8 mouse cellular contexts compared by ENCODE assay signal in genomic region chr10:40499314-40500252, GRCm38 (mm10).
DNase-seq lines count a peak whose midpoint lies in the region; ATAC-seq and TF ChIP-seq lines count a peak whose summit lies in the region.

No protein-coding gene starts in this region.

- intact Hi-C loops in left cerebral cortex, postnatal 36 days (cut with DNase I) = no loop called here

- peak; percentile 67 for DNase-seq in Muller cell, postnatal 12 days (ENCODE audit: inconsistent ontology term)
- DNase-seq in heart, embryonic 10.5 days (ENCODE audit: low spot score) = no peak
- peak; percentile 88 for DNase-seq in kidney, adult 2 months
- DNase-seq in left cerebral cortex, postnatal 36 days (ENCODE audit: low spot score in 2 of 2) = peak; percentile 63 to 71
- peak; percentile 51 for DNase-seq in right cerebral cortex, postnatal 4 days
- DNase-seq in urinary bladder, adult 2 months (ENCODE audit: low spot score) = no peak

- H3K4me3 ChIP-seq in cortical plate, adult 2 months (ENCODE audit: insufficient read depth, low read length) = no peak overlapping the region
- no peak overlapping the region for H3K4me3 ChIP-seq in heart, embryonic 10.5 days
- no peak overlapping the region for H3K4me3 ChIP-seq in kidney, adult 2 months (ENCODE audit: insufficient read depth, low read depth, low read length)

- no peaks in the 10 kb centered on the region for H3K9me3 ChIP-seq in heart, embryonic 10.5 days

- WGBS in heart, embryonic 10.5 days = 50% methylated on average over 18 of the region's 18 CpGs
- WGBS in kidney, adult 2 months = 39% methylated on average over 18 of the region's 18 CpGs

- H3K27ac ChIP-seq in cortical plate, adult 2 months (ENCODE audit: insufficient read depth, low read length) = peak overlapping the region; percentile 90
- H3K27ac ChIP-seq in heart, embryonic 10.5 days = peak overlapping the region; percentile 72
- peak overlapping the region; percentile 84 for H3K27ac ChIP-seq in kidney, adult 2 months (ENCODE audit: insufficient read depth, low read depth, low read length)

- peak; percentile 63 for ATAC-seq in megakaryocyte progenitor cell, adult 5-6 weeks (replicated peaks; ENCODE audit: poor library complexity)

- no peaks in the 10 kb centered on the region for H3K4me1 ChIP-seq in cortical plate, adult 2 months (ENCODE audit: control insufficient read depth, insufficient read depth, low read length)
- peaks cover 12% of the 10 kb centered on the region for H3K4me1 ChIP-seq in heart, embryonic 10.5 days
- peaks cover 20% of the 10 kb centered on the region; the same call in 1 of the 2 replicates for H3K4me1 ChIP-seq in kidney, adult 2 months (ENCODE audit: control insufficient read depth, insufficient read depth, low read length)

- no peaks in the 10 kb centered on the region for H3K36me3 ChIP-seq in heart, embryonic 10.5 days
- H3K36me3 ChIP-seq in kidney, adult 2 months (ENCODE audit: control insufficient read depth, insufficient read depth, low read length) = no peaks in the 10 kb centered on the region

- TF ChIP-seq CTCF in cortical plate, adult 2 months (IDR thresholded peaks at IDR 0.05; ENCODE audit: extremely low read depth, insufficient read depth, low read length) = no peak
- TF ChIP-seq CTCF in kidney, adult 2 months (conservative IDR thresholded peaks at IDR 0.05; ENCODE audit: insufficient read depth, insufficient read length, low read depth, low read length) = no peak

- peak; percentile 40; the same call in 1 of the 2 replicates for TF ChIP-seq POLR2A in cortical plate, adult 2 months (IDR thresholded peaks at IDR 0.05; ENCODE audit: extremely low read depth, insufficient read depth, low read length)
- TF ChIP-seq POLR2A in kidney, adult 2 months (IDR thresholded peaks at IDR 0.05; ENCODE audit: low read depth, low read length) = peak; percentile 11

- H3K27me3 ChIP-seq in heart, embryonic 10.5 days (ENCODE audit: insufficient read depth, poor library complexity, severe bottlenecking) = no peaks in the 10 kb centered on the region
- no peaks in the 10 kb centered on the region for H3K27me3 ChIP-seq in kidney, adult 2 months (replicated peaks; ENCODE audit: control insufficient read depth, insufficient read depth, low read length)

Comparison
In these comparisons a context has a peak if more than half of its experiments do, and no peak if none do; other contexts are left out.
1. DNase-seq: peak in Muller cell, postnatal 12 days (single experiment), kidney, adult 2 months (single experiment), left cerebral cortex, postnatal 36 days (2 of 2) and right cerebral cortex, postnatal 4 days (single experiment); none in heart, embryonic 10.5 days (single experiment) and urinary bladder, adult 2 months (single experiment).
2. Peak in every context shown above with its lines, with median percentiles within 50 percentile points of each other: H3K27ac ChIP-seq.